Mouse (Mus musculus): ENCODE measurements at regions not wholly inside any gene's neighbourhood (a gene's known extent, or its start where the extent isn't known, plus 50 kb on each side); places are given as distances from the start of the nearest gene placed in this dataset.

DNA sequence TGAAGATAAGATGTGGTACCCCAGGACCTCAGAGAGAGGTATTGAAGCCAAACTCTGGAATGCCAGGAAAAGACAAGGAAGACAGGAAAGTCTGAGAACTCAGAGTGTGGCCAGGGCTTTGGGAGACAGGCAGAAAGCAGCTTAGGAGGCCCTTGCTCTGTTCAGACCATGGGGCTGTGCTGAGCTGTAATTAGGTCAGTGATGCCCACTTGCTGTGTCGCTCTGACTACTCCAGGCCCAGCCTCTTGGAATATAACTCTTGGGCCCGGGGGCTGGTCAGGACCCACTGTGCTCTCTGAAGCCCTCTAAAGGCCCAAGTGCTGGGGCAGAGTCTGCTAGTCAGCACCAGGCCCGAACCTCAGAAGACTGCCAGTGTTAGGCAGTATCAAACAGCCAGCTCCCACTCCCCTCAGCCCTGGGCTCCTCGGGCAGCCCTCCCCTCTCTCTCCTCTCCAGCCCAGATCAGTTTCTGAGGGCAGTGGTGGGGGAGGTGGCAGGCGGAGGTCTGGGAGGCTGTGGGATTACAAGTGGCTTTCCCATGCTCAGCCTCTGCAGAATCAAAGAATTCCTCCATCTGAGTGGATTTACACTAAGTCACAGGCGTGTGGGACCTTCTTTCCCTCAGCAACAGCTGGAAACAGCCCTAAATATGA lies 50.7 kb upstream of the Btrc start:
- no peaks in the 10 kb centered on the region for H3K36me3 ChIP-seq (replicated peaks in 1 of 2; ENCODE audit: control insufficient read depth in 1 of 2, insufficient read depth in 1 of 2, low read length in 1 of 2)
- dilution Hi-C loops (cut with MboI; ENCODE audit: extremely low pct_ligation_motif_present, extremely low pct_unique_long_range_greater_than_20kb, low sequenced_read_pairs) = no loop called here
- no peak for TF ChIP-seq USF2 (conservative IDR thresholded peaks at IDR 0.05; ENCODE audit: low read depth, low read length)
- TF ChIP-seq MYC (IDR thresholded peaks at IDR 0.05; ENCODE audit: low read depth, low read length) = no peak
- TF ChIP-seq POLR2A (IDR thresholded peaks at IDR 0.05; ENCODE audit: low read depth, low read length) = no peak
- no peak for TF ChIP-seq SIN3A (IDR thresholded peaks at IDR 0.05; ENCODE audit: low read length)
- TF ChIP-seq ZNF384 (IDR thresholded peaks at IDR 0.05; ENCODE audit: low read depth, low read length) = no peak
- no peak for TF ChIP-seq MEF2A (IDR thresholded peaks at IDR 0.05; ENCODE audit: borderline replicate concordance, low read depth, low read length)
- no peak for TF ChIP-seq IRF4 (IDR thresholded peaks at IDR 0.05; ENCODE audit: low read depth, low read length)
- no peak for TF ChIP-seq CTCF (conservative IDR thresholded peaks at IDR 0.05 in 1 of 2, IDR thresholded peaks at IDR 0.05 in 1 of 2; ENCODE audit: low read depth in 2 of 2, low read length in 2 of 2)
- TF ChIP-seq JUND (conservative IDR thresholded peaks at IDR 0.05; ENCODE audit: low read depth, low read length) = no peak
- TF ChIP-seq TCF12 (IDR thresholded peaks at IDR 0.05; ENCODE audit: low read depth, low read length) = no peak
- TF ChIP-seq JUN (IDR thresholded peaks at IDR 0.05; ENCODE audit: insufficient read depth, low read depth, low read length) = no peak
- DNase-seq (ENCODE audit: extremely low read depth) = no peak
- H3K27ac ChIP-seq (ENCODE audit: insufficient read depth, low read depth) = no peak overlapping the region
- no peak overlapping the region for H3K4me2 ChIP-seq (ENCODE audit: insufficient read depth, low read depth, poor library complexity, severe bottlenecking)
- in situ Hi-C loops (cut with MboI; ENCODE audit: low pct_ligation_motif_present, low pct_unique_long_range_greater_than_20kb, low sequenced_read_pairs) = loop anchor here (5.0 kb wide), 1 partner anchor 119 kb away; no protein-coding TSS in a partner anchor
- no peaks in the 10 kb centered on the region for H3K79me2 ChIP-seq (replicated peaks; ENCODE audit: control insufficient read depth, extremely low read depth, insufficient read depth, poor library complexity, severe bottlenecking)
- H3K4me1 ChIP-seq (ENCODE audit: control insufficient read depth in 1 of 2, insufficient read depth in 2 of 2) = peaks cover 8 to 30% of the 10 kb centered on the region in 2 experiments
- H3K9me3 ChIP-seq (replicated peaks; ENCODE audit: low read length) = no peaks in the 10 kb centered on the region
- no peak overlapping the region for H3K9ac ChIP-seq (ENCODE audit: insufficient read depth, low read depth)
- no peak overlapping the region for H3K4me3 ChIP-seq (replicated peaks in 1 of 3; ENCODE audit: low read depth in 2 of 3, low read length in 2 of 3, poor library complexity in 1 of 3)
- no peaks in the 10 kb centered on the region for H3K27me3 ChIP-seq (replicated peaks)

Measured in CH12.LX (cell line).